Mouse (Mus musculus): ENCODE results near the gene Lyg2.

GRCm38 (mm10) chr1:37931806-37932205 lies 15.5 kb upstream of the Lyg2 start:
- no peak for TF ChIP-seq TAL1 (IDR thresholded peaks at IDR 0.05; ENCODE audit: low read length)
- no peak for TF ChIP-seq GATA1 (IDR thresholded peaks at IDR 0.05; ENCODE audit: low read length)
